Mouse (Mus musculus): ENCODE results near the gene Slc35b2. TPM values are rescaled to one million over a fixed set of nuclear protein-coding genes. Genes with fewer than 3 reads are reported as not detected.

Slc35b2 gene
- polyA plus RNA-seq, 1 experiment from 2014 or later = 52.1 TPM

DNA sequence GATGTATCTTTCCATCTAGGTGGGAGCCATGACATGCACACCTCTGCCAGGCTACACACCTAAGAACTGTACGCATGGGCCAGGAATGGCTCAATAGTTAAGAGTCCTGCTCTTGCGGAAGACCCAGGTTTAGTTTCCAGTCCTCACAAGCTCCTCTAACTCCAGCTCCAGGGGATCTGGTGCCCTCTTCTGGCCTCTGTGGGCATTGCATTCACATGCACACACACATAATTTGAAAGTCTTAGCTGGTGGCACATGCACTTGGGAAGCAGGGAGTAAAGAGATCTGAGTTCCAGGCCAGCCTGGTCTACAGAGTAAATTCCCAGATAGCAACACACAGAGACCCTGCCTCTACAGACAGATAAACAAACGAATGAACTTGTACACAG, 22.8 kb downstream of the Slc35b2 start:
- Histone ChIP-seq H3K9ac (no peak overlapping the region), H3K27ac (replicated peaks) (0 out of 2 replicates have a peak overlapping the region, but pooled peaks have one; percentile 89), H3K4me3 (replicated peaks) (no peak overlapping the region), H3K27me3 (no peaks in the 10 kb centered on the region), H3K9me3 (replicated peaks) (0 out of 2 replicates have a peak, but pooled peaks cover 3% of the 10 kb centered on the region), H3K4me2 (no peak overlapping the region), H3K36me3 (replicated peaks) (peaks cover 74% of the 10 kb centered on the region), H3K4me1 (replicated peaks) (peaks cover 75% of the 10 kb centered on the region)
- WGBS (ENCODE audit: insufficient replicate concordance) = 94% methylated on average over 3 of the region's 3 CpGs
- ATAC-seq (ENCODE audit: insufficient read depth) = no peak

DNA sequence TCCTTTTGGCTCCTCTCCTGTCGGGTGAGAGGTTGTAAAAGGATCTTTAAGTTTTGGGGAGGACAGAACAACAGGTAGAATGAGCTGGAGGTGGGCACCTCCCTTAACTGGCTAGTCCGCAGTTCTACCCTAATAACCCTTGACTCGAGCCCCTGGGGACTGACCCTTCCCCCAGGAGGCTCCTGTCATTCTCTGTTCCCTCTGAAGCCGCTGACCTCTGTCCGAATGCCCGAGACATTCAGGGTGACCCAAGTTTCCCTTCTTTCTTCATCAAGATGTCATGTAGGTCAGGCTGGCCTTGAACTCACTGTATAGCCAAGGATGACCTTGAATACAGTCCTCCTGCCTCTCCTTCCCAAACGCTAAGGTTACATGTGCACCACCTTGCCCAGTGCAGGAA, 24.7 kb downstream of the Slc35b2 start:
- WGBS (ENCODE audit: insufficient replicate concordance) = 93% methylated on average over 7 of the region's 7 CpGs
- H3K4me1 ChIP-seq (replicated peaks) = peaks cover 75% of the 10 kb centered on the region
- H3K4me2 ChIP-seq = no peak overlapping the region
- 0 out of 2 replicates have a peak, but pooled peaks cover 3% of the 10 kb centered on the region for H3K9me3 ChIP-seq (replicated peaks)
- no peak overlapping the region for H3K4me3 ChIP-seq (replicated peaks)
- peaks cover 82% of the 10 kb centered on the region for H3K36me3 ChIP-seq (replicated peaks)
- H3K9ac ChIP-seq = no peak overlapping the region
- no peak for ATAC-seq (ENCODE audit: insufficient read depth)
- H3K27me3 ChIP-seq = no peaks in the 10 kb centered on the region
- no peak overlapping the region for H3K27ac ChIP-seq (replicated peaks)

DNA sequence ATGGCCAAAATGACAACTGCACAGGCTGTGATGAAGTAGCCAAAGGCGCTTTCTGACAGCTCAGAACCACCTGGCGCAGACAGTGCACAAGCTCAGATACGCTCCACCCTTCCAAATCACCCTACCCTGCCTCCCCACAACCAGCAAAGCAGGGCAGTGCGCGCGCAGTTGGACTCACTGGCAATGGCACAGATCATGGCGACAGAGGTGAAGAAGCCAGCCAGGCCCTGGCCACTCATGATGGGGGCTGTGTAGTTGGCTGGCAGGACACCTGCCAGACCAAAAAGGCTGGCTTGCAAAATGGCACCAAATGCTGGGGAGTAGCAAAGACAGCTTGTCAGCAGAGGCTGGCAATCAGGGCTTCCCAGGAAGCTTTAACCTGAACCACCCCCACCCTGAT, 25.6 kb downstream of the Slc35b2 start:
- Histone ChIP-seq H3K36me3 (replicated peaks) (peaks cover 81% of the 10 kb centered on the region), H3K9ac (no peak overlapping the region), H3K4me3 (replicated peaks) (no peak overlapping the region), H3K27ac (replicated peaks) (no peak overlapping the region), H3K4me2 (no peak overlapping the region), H3K9me3 (replicated peaks) (0 out of 2 replicates have a peak, but pooled peaks cover 3% of the 10 kb centered on the region), H3K27me3 (no peaks in the 10 kb centered on the region), H3K4me1 (replicated peaks) (peaks cover 75% of the 10 kb centered on the region)
- WGBS (ENCODE audit: insufficient replicate concordance) = 98% methylated on average over 7 of the region's 7 CpGs
- ATAC-seq (ENCODE audit: insufficient read depth) = no peak

DNA sequence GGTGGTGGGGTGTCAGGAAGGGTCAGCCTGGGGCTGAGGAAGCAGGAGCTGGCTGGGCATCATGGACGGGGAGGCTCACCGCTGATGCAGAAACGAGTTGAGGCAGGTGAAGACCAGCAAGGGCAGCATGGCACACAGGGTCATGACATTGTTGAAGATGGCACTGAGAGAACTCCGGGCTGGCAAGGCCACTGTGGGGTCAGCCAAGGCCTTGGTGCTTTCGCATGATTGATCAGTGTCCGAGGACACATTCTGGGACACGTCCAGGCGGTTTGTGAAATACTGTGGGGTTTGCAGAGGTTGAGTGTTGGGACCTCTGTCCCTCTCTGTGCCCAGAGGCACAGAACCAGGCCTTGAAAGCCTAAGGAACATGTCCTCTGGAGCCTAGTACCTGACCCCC, 26.2 kb downstream of the Slc35b2 start:
- Histone ChIP-seq H3K4me3 (replicated peaks) (no peak overlapping the region), H3K4me1 (replicated peaks) (peaks cover 75% of the 10 kb centered on the region), H3K27me3 (no peaks in the 10 kb centered on the region), H3K27ac (replicated peaks) (no peak overlapping the region), H3K9me3 (replicated peaks) (0 out of 2 replicates have a peak, but pooled peaks cover 3% of the 10 kb centered on the region), H3K36me3 (replicated peaks) (peaks cover 75% of the 10 kb centered on the region), H3K9ac (no peak overlapping the region), H3K4me2 (no peak overlapping the region)
- 82% methylated on average over 8 of the region's 8 CpGs for WGBS (ENCODE audit: insufficient replicate concordance)
- no peak for ATAC-seq (ENCODE audit: insufficient read depth)

DNA sequence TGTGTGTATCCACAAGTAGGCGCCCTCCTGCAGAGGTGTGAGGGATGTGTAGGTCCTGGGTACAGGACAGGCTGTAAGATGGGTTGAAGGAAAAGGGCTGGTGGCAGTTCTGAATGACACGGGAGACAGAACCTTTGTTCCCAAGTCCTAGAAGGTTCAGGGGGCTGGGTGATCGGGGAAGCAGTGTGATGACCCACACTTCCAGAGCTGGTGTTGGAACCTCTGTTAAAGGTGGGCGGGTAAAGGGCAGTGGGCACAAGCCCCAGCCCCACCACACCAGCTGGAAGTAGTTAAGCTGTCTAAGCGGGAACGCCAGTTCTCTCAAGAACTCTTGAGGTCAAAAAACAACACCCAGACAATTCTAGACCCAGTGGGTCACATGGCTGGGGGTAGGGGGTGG, 26.7 kb downstream of the Slc35b2 start:
- Histone ChIP-seq H3K4me3 (replicated peaks) (no peak overlapping the region), H3K4me2 (no peak overlapping the region), H3K27ac (replicated peaks) (no peak overlapping the region), H3K9ac (no peak overlapping the region), H3K27me3 (no peaks in the 10 kb centered on the region), H3K36me3 (replicated peaks) (peaks cover 69% of the 10 kb centered on the region), H3K4me1 (replicated peaks) (peaks cover 75% of the 10 kb centered on the region), H3K9me3 (replicated peaks) (0 out of 2 replicates have a peak, but pooled peaks cover 3% of the 10 kb centered on the region)
- no peak for ATAC-seq (ENCODE audit: insufficient read depth)
- 85% methylated on average over 6 of the region's 6 CpGs for WGBS (ENCODE audit: insufficient replicate concordance)

DNA sequence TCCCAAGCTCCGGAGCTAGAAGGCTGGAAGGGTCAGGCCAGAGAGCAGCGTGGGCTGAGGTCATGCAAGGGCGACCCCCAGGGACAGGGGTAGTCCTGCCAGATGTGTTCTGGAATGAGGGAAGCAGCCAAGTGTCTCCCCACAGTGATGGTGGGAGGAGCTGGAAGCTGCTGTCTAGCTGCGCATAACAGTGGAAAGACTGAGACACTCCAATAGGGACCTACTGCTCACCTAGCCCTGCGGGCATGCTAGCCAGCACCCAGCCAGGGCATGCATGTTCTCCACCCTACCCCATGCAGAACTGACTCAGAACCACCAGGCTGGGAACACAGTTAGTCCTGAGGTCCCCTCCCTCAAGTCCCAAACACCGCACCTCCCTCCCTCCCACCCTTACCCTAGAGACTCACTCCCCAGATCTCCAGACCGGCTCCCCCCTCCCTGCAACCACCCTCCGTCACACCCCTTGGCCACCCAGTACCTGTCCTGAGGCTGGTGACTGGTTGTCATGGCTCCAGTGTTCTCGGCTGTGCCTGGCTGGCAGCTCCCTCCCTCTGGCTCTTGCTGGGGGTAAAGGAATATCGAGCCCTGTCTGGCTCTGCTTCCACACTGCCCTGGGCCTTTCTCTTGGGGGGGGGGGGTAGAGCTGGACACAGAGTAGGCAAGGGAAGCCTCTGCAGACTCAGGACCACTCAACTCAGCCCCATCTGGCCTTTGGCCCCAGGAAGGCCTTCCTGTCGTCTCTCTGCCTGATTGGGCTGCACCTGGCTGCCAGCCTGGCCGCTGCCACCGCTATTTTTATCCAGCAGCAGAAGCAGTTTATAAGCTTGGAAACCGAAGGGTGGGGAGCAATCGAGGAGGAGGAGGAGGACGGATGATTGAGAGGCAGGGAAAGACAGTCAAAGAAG, 28.3 kb downstream of the Slc35b2 start:
- Histone ChIP-seq H3K36me3 (replicated peaks) (peaks cover 54% of the 10 kb centered on the region), H3K4me3 (replicated peaks) (peak overlapping the region; percentile 78), H3K27me3 (no peaks in the 10 kb centered on the region), H3K4me2 (peak overlapping the region; percentile 96), H3K9ac (peak overlapping the region; percentile 76), H3K27ac (replicated peaks) (peak overlapping the region; percentile 94), H3K9me3 (replicated peaks) (no peaks in the 10 kb centered on the region), H3K4me1 (replicated peaks) (peaks cover 80% of the 10 kb centered on the region)
- WGBS (ENCODE audit: insufficient replicate concordance) = 52% methylated on average over 16 of the region's 16 CpGs
- no peak for ATAC-seq (ENCODE audit: insufficient read depth)

DNA sequence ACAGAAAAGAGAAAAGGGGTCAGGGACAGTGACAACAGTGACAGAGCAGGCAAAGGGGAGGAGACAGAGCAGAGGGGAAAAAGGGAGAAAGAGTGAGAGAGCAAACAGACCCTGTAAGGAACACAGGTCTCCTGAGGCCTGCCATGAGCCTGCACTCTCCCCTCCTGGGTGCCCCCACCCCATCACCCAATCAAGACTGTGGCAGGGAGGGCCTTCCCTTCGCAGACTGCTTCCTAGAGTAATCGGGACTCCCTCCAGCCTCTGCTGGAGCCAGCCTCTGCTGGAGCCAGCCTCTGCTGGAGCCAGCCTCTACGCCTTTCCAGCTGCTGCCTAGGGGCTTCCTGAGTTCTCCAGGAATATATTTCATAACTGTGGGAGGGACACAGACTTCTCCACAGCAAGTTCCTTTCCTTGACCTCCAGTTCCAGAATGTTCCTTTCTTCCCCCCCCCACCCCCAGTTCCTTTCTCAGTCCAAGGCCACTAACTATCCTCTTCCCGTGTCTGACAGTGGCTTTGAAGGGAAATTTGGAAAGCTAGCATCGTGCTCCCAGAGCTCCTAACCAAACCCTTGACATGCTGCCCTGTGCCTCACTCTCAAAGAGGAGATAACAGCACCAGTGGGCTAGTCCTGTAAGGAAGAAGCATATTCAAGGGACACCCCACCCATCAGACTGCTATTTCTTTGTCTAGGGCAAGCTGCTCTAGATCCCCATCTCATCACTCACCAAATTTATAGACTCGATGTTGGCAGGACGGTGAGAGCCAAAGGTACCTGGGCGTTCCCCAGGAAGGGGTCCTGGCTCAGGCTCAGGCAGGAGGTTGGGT, 29.1 kb downstream of the Slc35b2 start:
- no peaks in the 10 kb centered on the region for H3K9me3 ChIP-seq (replicated peaks)
- peak overlapping the region; percentile 78 for H3K4me3 ChIP-seq (replicated peaks)
- 14% methylated on average over 8 of the region's 8 CpGs for WGBS (ENCODE audit: insufficient replicate concordance)
- peak; percentile 62 for ATAC-seq (ENCODE audit: insufficient read depth)
- H3K27me3 ChIP-seq = no peaks in the 10 kb centered on the region
- H3K4me1 ChIP-seq (replicated peaks) = peaks cover 86% of the 10 kb centered on the region
- peak overlapping the region; percentile 94 for H3K27ac ChIP-seq (replicated peaks)
- H3K9ac ChIP-seq = peak overlapping the region; percentile 76
- peaks cover 45% of the 10 kb centered on the region for H3K36me3 ChIP-seq (replicated peaks)
- H3K4me2 ChIP-seq = peak overlapping the region; percentile 96

DNA sequence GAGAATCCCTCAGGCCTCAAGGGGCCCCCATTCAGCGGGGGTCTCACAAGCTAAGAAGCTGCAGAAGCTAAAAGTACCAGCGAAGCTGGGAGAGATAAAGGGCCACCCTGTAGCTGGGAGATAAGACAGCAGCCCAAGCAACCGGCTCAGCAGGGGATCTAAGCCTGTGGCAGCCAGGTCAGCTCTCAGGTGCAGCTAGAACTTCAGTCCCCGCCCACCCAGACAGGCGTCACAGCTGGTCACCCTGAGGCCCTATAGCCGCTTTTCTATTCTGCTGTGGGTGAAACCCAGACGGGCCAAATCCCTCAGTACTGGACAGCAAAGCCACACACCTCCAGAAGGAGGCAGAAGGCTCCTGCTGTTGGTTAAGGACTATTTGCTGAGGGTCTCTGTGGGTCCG, 29.8 kb downstream of the Slc35b2 start:
- peak overlapping the region; percentile 76 for H3K9ac ChIP-seq
- peaks cover 90% of the 10 kb centered on the region for H3K4me1 ChIP-seq (replicated peaks)
- H3K9me3 ChIP-seq (replicated peaks) = no peaks in the 10 kb centered on the region
- H3K27me3 ChIP-seq = no peaks in the 10 kb centered on the region
- ATAC-seq (ENCODE audit: insufficient read depth) = peak; percentile 83
- H3K36me3 ChIP-seq (replicated peaks) = peaks cover 38% of the 10 kb centered on the region
- 11% methylated on average over 8 of the region's 8 CpGs for WGBS (ENCODE audit: insufficient replicate concordance)
- H3K4me3 ChIP-seq (replicated peaks) = peak overlapping the region; percentile 78
- H3K4me2 ChIP-seq = peak overlapping the region; percentile 96
- H3K27ac ChIP-seq (replicated peaks) = peak overlapping the region; percentile 94

DNA sequence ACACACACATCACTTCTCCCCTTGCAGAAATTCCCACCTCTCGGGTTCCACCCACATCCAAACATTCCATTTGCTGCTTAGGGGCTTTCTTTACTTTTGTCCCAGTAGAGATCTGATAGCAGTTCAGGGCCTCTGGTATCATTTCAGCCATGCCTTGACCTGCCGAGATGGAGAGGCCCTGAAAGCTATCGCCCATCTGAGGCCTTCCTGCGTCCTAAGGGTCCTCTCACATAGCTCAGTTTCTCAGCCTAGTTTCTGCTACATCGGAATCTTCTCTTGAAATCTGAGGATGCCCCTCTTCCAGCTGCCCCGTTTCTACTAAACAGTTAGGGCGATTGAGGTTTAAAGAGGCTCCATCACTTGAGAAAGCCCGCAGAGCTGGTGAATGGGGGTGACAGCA, 30.5 kb downstream of the Slc35b2 start:
- Histone ChIP-seq H3K27me3 (no peaks in the 10 kb centered on the region), H3K9me3 (replicated peaks) (no peaks in the 10 kb centered on the region), H3K4me3 (replicated peaks) (peak overlapping the region; percentile 78), H3K36me3 (replicated peaks) (peaks cover 31% of the 10 kb centered on the region), H3K4me1 (replicated peaks) (peaks cover 94% of the 10 kb centered on the region), H3K4me2 (peak overlapping the region; percentile 96), H3K9ac (peak overlapping the region; percentile 76), H3K27ac (replicated peaks) (peak overlapping the region; percentile 94)
- 0 out of 2 replicates have a peak, but pooled peaks have one; percentile 13 for ATAC-seq (ENCODE audit: insufficient read depth)
- 18% methylated on average over 8 of the region's 8 CpGs for WGBS (ENCODE audit: insufficient replicate concordance)

DNA sequence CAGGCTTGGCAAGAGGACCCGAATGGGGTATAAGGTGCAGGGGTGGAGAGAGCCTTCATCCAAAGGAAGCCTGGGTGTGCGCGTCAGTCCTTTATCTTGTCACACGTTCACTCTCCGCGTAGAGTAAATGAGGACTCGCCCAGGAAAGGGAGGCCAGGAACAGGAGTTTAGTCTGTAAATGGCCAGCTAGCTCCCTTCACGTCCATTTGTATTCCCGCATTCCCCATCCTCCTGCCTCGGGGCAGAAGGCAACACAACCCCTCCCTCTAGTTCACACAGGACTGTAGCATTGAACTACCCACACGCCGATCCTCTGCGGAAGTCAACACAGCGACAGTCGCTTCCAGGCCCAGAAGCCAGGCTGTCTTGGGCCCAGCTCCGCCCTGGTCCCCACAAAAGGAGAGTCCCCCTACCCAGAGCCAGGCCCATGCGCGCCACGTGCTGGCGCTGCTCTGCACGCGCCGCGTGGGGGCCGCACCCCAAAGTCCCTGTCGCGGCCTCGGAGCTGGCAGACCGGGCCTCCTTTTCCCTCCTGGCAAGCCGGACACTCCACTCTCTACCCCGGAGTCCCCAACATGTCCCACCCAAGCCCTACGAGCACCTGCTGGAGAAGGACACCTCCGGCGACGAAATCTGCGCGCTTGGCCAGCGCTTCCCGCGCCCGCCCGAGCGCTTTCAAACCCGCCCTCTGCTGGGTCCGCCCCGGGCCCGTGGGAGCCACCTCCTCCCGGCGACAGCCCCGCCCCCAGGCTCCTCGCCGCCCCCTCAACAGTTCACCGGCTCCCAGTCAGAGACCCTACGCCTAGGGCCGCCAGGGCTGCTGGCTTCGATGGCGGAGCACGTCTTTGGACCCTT, 31.4 kb downstream of the Slc35b2 start:
- H3K36me3 ChIP-seq (replicated peaks) = peaks cover 22% of the 10 kb centered on the region
- peak overlapping the region; percentile 78 for H3K4me3 ChIP-seq (replicated peaks)
- H3K4me2 ChIP-seq = peak overlapping the region; percentile 96
- ATAC-seq (ENCODE audit: insufficient read depth) = peak; percentile 51
- no peaks in the 10 kb centered on the region for H3K27me3 ChIP-seq
- under 1% methylated on average over 58 of the region's 58 CpGs for WGBS (ENCODE audit: insufficient replicate concordance)
- H3K4me1 ChIP-seq (replicated peaks) = peaks cover 96% of the 10 kb centered on the region
- peak overlapping the region; percentile 94 for H3K27ac ChIP-seq (replicated peaks)
- no peaks in the 10 kb centered on the region for H3K9me3 ChIP-seq (replicated peaks)
- H3K9ac ChIP-seq = peak overlapping the region; percentile 76
